Mouse (Mus musculus) megakaryocyte-erythroid progenitor cell, adult 5-6 weeks (primary cell): ENCODE measurements around the gene Tssc4. TPM values are rescaled to one million over a fixed set of nuclear protein-coding genes. Genes with fewer than 3 reads are reported as not detected.

ENCODE experiments used
- ATAC-seq: replicated peaks from 2 replicates; pipeline ENCODE4 v1.8.0; 2016; ENCODE audit warnings: mild to moderate bottlenecking, inconsistent platforms; ENCODE audit not compliant: severe bottlenecking, poor library complexity, low FRiP score, low TSS enrichment
- total RNA-seq, 2 experiments: library from RNA; stranded (forward) in 1 of 2; stranded (reverse) in 1 of 2; fragments of 200-1000, 215-1000 nt in 1 of 2; fragments of >200 nt in 1 of 2; fragmentation: Nextera tagmentation in 1 of 2; gene quantifications; 2 replicates each; pipeline ENCODE4 v1.2.3; 2014 to 2017

Gene Tssc4
- total RNA-seq, 2 experiments from 2014 or later, result 37.8 to 58.7 TPM

- no peak for ATAC-seq
These were observed 24.8 kb upstream of the Tssc4 start for GRCm38 (mm10) chr7:143044049-143044825.

- ATAC-seq, result no peak
These were observed 24.2 kb upstream of the Tssc4 start for GRCm38 (mm10) chr7:143044826-143045206.

GRCm38 (mm10) chr7:143046358-143046757 lies 22.7 kb upstream of the Tssc4 start:
- ATAC-seq, result no peak

- no peak for ATAC-seq
These were observed 19.7 kb upstream of the Tssc4 start for GRCm38 (mm10) chr7:143049331-143049730.

- no peak for ATAC-seq
These were observed 18.9 kb upstream of the Tssc4 start for GRCm38 (mm10) chr7:143049841-143050816.

- peak; percentile 35 for ATAC-seq
These were observed 17.7 kb upstream of the Tssc4 start for GRCm38 (mm10) chr7:143051316-143051715.

GRCm38 (mm10) chr7:143052626-143053007 lies 16.4 kb upstream of the Tssc4 start, which contains the start of gene Cd81:
Gene Cd81 (plus strand): TSS chr7:143052739.
- peak; percentile 69 for ATAC-seq

- ATAC-seq, result peak; percentile 17
These were observed 15.8 kb upstream of the Tssc4 start for GRCm38 (mm10) chr7:143053008-143053899.

- ATAC-seq, result no peak
These were observed 15.0 kb upstream of the Tssc4 start for GRCm38 (mm10) chr7:143053961-143054611.

- ATAC-seq, result no peak
These were observed 14.5 kb upstream of the Tssc4 start for GRCm38 (mm10) chr7:143054612-143054965.

- no peak for ATAC-seq
These were observed 14.0 kb upstream of the Tssc4 start for GRCm38 (mm10) chr7:143055001-143055400.

GRCm38 (mm10) chr7:143055499-143056186 lies 13.4 kb upstream of the Tssc4 start:
- no peak for ATAC-seq

GRCm38 (mm10) chr7:143057023-143057422 lies 12.0 kb upstream of the Tssc4 start:
- no peak for ATAC-seq

- ATAC-seq, result peak; percentile 67
These were observed 11.3 kb upstream of the Tssc4 start for GRCm38 (mm10) chr7:143057667-143058220.

- ATAC-seq, result no peak
These were observed 10.8 kb upstream of the Tssc4 start for GRCm38 (mm10) chr7:143058221-143058697.

GRCm38 (mm10) chr7:143059202-143059870 lies 9.7 kb upstream of the Tssc4 start:
- ATAC-seq, result no peak

GRCm38 (mm10) chr7:143062704-143063103 lies 6.3 kb upstream of the Tssc4 start:
- no peak for ATAC-seq
